Mouse (Mus musculus) adrenal gland, adult 18-20 months (tissue): ENCODE data around the gene Rnf169. TPM values are rescaled to one million over a fixed set of nuclear protein-coding genes. Genes with fewer than 3 reads are reported as not detected.
A peak's percentile ranks its signal among the peaks of the same experiment; 100 is the strongest.
"Not testable (repeated sequence)": the region's sequence is repeated elsewhere in the genome, so short reads cannot be mapped to it uniquely, and the experiment has no call there.

ENCODE experiments used
- DNase-seq, 2 experiments: peaks; one replicate each; pipeline ENCODE4 v3.0.0; 2021 to 2022; ENCODE audit warnings: low spot score in 2 of 2
- total RNA-seq, 2 experiments: library from RNA; stranded (reverse); gene quantifications; 1 replicate in 1 of 2; 2 replicates in 1 of 2; pipeline ENCODE4 v1.2.3; 2021

Gene Rnf169
- total RNA-seq, 2 experiments from 2014 or later: 14.0 to 17.6 TPM

DNA sequence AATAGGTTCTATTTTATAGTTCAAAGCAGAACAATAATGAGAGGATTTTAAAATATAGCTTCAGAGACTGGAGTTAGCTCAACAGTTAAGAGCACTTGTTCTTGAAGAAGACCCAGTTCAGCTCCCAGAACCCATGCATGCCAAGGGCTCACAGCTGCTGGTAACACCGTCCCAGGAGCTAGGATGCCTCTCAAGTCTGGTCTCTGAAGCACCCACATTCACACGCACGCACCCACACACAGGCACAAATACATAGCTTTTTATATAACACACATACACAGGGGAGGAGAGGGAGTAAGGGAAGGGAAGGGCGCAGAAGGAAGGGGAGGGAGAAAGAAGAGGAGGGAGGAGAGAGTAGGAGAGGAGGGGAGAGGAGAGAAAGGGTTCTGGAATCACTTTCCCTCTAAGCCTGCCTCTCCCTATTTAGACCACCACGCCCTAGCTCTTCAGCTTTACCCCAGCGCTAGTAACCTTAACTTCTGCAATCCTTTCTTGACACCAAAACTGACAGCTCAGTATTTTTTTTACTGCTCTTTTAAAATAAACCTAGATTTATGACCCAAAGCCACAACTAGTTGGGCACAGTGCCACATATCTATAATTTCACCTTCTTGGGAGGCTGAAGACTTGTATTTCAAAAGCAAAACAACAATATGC lies 26.7 kb downstream of the Rnf169 start:
- DNase-seq: no peak

DNA sequence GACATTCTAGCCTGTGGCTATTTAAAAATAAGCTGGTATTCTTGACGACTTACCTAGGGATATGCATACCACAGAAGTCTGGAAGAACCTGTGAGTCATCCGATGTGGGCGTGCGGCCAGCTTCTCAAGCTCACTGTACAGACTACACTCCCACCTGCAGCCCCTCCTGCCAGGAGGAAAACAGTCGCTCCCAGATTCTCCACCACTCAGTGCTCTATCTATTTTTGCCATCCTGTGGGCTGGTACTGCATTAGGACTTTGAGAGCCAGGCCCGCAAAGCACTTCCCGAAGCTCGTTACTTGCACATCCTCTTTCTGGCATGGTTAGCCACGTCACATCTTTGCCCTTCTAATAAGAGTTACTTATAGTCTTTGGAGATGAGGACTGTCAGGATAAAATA lies 32.9 kb downstream of the Rnf169 start:
- DNase-seq: peak in 1 of 2 experiments; percentile 32

GRCm38 (mm10) chr7:99946356-99946755 lies 33.9 kb downstream of the Rnf169 start:
- DNase-seq: no peak

GRCm38 (mm10) chr7:99945939-99946338 lies 34.3 kb downstream of the Rnf169 start:
- DNase-seq: no peak

- DNase-seq: not testable (repeated sequence)
These were observed 35.2 kb downstream of the Rnf169 start for GRCm38 (mm10) chr7:99945012-99945411.

DNA sequence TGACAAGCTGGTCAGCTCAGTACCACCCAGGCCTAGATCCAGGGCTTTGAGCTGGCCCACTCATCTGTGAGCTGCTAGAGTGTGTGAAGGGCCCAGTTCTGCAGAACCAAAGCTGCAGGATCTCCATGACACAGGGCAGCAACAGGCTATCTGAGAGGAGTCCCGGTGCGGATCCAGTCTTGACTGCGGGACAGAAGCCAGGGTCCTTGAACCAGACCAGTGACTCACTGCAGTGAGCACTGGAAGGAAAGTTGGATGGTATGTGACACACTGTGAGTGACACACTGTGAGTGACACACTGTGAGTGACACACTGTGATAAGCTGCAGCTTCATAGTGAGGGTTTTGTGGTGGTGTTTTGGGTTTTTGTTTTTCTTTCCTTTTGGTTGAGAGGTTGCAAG lies 35.7 kb downstream of the Rnf169 start:
- no peak for DNase-seq

DNA sequence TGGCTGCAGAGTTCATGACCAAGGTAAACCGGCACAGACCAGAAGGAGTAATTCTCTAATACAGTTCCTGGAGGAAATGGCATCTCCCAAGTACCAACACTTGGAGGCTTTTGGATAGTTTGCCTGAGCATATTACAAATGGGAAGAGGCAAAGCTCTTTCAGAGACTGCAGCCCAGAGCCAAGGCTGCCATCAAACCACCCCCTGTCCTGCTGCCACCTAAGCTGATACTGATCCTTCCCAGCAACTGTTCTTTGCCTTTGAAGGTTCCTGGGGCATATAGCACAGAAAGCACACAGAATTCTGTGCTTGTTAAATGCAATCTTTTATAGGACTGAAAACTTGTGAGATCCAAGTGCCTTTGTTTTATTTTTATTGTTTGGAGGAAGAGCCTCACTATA lies 39.6 kb downstream of the Rnf169 start:
- DNase-seq: no peak

- DNase-seq: no peak
These were observed 44.5 kb downstream of the Rnf169 start for GRCm38 (mm10) chr7:99935758-99936157.

DNA sequence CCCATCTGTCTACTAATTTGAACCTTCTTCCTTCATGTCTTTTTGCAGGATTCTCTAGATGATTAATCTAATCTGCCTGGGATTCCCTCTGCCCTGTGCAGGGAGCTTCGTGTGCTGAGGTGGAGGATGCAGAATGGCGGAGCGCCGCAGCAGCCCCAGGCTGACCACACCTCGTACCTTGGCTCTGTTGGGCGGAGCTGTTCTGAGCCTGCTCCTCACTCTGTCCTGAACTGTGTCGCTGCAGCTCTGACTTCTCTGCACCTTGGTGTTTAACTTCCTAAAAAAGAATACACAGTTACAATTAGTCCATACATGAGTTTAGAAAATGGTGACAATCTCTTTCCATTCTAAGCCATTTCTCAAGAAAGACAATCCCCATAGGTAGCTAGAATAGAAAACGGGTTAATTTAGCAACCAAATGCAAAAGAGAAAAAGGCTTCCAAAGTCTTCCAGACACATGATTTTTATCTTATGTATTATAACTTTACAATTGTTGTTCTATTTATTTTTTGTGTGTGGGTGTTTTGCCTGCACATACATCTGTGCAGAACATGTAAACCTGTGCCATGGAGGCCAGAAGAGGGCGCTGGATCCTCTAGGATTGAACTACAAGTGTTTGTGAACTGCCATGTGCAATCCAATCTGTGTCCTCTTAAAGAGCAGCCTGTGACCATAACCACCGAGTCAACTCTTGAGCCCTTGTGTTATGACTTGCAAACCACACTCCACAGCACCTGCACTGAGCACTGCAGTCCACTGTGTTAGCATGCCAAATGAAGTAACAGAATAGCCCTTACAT lies 53.1 kb downstream of the Rnf169 start:
- DNase-seq: peak; percentile 64 to 71

DNA sequence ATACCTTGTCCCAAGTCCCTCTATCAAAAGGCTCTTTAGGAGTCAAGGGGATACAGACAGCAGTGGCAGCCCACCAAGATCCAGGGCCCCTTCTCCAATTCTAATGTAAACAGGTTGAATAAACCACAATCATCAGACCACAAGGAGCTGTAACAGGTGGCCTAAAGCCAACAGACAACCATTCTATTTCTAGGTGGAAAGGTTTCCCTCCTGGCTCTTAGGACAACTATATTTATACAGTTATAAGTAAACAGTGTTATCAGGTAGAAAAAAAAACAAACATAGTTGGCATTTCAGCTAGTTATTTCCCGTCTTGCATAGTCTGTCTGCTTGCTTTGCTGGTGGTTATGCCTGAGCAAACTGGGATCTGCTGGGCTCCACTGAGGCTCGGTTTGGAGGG lies 59.8 kb downstream of the Rnf169 start:
- no peak for DNase-seq

GRCm38 (mm10) chr7:99919971-99920370 lies 60.3 kb downstream of the Rnf169 start:
- DNase-seq: no peak

- DNase-seq: no peak
These were observed 61.1 kb downstream of the Rnf169 start for GRCm38 (mm10) chr7:99919164-99919563.

GRCm38 (mm10) chr7:99917320-99917844 lies 62.9 kb downstream of the Rnf169 start:
- peak; percentile 55 to 65 for DNase-seq

DNA sequence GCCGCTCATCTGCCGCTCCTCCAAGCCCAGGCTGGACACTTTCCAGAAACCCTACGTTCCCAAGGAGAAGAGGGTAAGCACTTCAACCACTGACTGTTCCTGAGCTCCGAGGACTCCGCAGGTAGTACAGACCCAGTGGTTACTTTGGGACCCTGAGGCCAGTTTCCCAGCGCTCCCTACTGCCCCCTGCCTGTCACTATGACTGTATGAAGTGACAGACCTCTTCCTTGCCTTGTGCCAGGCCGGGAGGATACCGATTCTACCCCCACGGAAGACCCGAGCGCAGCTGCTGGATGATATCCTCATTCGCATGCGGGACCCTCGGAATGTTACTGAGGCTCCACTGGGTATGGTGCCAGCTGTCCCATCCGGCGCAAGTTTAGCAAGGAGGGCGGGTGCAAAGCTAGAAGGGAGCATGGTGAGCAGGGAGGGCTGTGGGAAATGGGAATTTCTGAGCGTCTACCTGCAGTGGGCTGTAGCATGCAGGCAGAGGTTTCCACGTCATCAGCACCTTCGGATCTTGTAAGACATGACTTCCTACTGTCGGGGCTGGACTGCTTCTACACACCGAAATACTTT lies 63.4 kb downstream of the Rnf169 start:
- peak; percentile 50 to 61 for DNase-seq

DNA sequence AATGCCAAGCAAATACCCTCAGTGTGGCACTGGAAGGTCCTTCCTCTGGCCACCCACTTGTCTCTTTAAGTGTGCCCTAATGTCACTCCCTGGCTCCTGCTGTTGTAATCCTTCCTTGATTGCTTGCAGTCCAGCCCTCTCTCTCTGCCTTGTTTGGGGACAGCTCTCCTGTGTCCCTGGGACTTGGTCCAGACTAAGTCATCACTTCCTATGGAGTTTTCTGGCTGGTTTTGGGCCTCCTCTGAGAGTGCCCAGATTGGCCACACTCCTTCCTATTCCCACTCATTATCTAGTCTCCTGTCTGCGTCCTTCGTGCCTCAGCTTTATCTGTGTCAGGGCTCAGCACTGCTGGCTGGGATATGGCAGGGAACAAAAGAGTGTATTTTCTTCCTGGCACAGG lies 64.7 kb downstream of the Rnf169 start:
- no peak for DNase-seq

DNA sequence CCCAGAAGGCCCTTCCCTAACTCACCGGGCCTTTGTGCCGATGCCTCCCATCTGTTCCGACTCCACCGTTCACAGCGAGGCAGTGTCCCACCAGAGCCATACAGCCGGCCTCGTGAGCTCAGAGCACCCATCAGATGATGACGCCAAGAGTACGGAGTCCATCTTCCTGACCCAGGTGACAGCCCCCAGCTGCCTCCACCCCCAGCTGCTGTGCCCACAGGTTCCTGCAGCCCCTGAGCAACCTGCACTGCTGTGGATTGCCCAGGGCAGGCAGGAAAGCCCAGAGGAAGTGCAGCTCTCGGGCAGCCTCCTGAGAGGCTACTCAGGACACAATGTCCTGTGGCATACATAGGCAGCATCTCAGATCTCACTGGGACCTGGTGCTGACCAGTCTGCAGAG lies 65.9 kb downstream of the Rnf169 start:
- DNase-seq: no peak

GRCm38 (mm10) chr7:99911038-99911437 lies 69.2 kb downstream of the Rnf169 start:
- no peak for DNase-seq

- DNase-seq: no peak
These were observed 72.8 kb downstream of the Rnf169 start for GRCm38 (mm10) chr7:99907463-99907862.

DNA sequence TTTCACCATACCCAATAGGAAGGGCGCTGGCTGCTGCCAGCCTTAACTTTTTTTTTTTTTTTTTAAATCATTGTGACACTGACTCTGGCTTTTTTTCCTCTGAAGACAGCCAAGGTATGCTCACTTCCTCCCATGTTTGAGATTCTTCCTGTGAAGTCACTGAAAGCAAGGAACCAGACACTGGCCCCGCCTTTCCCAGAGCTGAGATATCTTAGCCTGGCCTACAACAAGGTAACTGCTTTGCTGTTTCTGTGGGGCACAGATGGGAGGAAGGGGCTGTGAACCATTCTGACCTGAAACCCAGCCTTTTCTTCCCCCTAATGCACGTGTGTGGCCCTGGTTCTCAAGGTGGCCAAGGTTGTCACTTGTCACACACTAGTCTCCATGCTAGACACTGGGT lies 73.9 kb downstream of the Rnf169 start:
- no peak for DNase-seq

DNA sequence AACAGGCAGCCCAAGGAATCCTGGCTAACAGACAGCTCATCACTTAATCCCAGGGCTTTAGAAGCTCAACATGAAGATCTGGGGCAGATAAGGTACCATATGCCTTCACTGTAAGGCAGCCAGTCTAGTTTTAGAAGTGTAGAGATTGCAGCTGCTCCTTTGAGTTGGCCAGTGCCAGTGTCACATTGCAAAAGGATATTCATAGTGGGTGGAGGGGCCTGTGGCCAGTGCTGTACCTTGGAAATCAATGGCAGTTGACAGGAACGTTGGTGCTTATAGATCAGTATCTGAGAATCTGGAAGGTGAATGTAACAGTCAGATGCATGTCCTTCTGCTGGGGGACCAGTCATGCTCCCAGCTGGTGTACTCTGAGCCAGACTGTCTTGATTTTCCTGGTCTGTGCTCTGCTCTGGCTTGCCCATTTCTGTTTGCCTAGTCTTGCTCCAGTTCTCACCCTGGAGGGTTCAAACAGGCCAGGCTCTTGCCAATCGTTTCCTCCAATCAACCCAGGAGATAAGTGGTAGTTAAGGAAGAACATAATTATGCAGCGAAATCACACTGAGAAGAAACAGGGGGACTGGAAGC lies 75.7 kb downstream of the Rnf169 start:
- DNase-seq: no peak

DNA sequence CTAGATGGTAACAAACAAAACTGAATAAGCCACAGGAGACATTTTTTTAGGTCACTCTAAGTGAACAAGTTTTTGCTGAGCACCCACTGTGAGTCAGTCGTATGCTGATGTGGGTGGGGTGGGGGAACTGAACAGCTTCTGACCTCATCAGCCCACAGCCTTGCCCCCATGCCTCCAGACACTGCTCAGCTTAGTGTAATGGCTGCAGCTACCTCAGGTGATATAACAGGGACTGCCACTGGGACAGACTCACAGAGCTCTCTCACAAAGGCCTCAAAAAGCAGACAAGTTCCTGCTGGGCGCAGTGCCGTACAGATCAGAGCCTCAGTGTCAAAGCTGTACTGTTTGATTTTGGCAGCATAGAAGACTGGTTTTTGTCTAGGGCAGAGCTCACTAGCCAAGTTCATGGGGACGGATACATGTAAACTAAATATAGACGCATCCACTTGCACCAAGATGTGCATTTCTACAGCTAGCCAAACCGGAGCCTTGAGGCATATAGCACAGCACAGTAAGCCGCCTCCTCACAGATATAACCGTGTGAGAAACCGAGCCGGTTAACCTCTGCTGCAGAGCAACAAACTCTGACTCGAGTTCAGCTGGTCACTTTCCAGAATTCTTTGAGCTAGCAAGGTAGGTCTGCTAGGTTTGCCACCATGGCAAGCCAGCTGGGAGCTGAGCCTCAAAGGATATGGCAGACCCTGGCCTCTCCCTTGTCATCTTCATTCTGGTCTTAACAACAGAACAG lies 77.2 kb downstream of the Rnf169 start:
- DNase-seq: no peak
